Mouse (Mus musculus): ENCODE results near the gene Zfp664.

Gene Zfp664

GRCm38 (mm10) chr5:124862013-124862866 is at the start of gene Zfp664, which contains the start of gene Ccdc92:
Zfp664 (plus strand) TSS chr5:124862691.
Ccdc92 (minus strand) TSS chr5:124862424.
- DNase-seq (ENCODE audit: low spot score) = peak; percentile 97

DNA sequence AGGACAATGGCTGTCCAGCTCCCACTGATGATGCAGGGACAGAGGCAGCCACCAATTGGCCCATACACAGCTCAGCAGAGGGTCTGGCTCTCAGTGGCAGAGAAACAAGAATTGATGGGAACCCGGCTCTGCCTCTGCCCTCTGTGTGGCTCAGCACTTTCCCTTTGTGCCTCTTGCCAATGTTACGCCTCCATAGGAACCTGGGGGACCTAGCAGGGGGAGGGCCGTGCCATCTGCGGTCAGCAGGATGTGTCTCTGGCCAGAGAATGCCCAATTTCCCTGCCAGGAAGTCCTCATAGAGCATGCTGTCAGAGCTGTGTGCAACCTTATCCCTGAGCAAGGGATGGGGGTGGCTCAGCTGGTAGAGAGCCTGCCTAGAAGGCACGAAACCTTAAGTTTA is 47.7 kb upstream of the Zfp664 start:
- no peak for DNase-seq (ENCODE audit: low spot score)

DNA sequence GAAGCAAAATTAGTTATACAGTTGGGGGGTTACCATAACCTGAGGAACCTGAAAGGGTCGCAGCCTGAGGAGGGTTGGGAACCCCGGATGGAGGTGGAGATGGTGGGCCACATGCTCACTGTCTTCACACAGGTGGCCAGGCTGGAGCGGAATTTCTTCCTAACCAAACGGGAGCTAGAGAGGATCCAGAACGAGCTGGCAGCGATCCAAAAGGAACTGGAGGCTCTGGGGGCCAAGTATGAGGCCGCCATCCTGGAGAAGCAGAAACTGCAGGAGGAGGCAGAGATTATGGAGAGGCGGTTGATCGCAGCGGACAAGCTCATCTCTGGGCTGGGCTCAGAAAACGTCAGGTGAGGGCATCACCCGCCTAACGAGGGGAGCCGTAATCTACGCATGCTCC is 45.4 kb upstream of the Zfp664 start:
- no peak for DNase-seq (ENCODE audit: low spot score)

GRCm38 (mm10) chr5:124822128-124822894 is 40.2 kb upstream of the Zfp664 start:
- DNase-seq (ENCODE audit: low spot score) = no peak

DNA sequence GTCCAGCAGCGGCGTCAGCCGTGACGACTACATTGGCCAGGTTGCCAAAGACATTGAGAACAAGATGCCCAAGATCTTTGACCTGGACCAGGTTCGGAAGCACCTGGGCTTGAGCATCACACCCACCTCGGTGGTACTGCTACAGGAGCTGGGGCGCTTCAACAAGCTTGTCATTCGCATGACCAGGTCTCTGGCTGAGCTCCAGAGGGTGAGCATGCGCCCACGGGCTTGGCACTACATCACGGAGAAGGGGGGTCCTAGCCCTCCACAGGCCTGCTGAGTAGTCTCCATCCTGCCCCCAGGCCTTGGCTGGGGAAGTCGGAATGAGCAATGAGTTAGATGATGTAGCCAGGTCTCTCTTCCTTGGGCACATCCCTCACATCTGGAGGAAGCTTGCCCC is 32.2 kb upstream of the Zfp664 start:
- DNase-seq (ENCODE audit: low spot score) = no peak

DNA sequence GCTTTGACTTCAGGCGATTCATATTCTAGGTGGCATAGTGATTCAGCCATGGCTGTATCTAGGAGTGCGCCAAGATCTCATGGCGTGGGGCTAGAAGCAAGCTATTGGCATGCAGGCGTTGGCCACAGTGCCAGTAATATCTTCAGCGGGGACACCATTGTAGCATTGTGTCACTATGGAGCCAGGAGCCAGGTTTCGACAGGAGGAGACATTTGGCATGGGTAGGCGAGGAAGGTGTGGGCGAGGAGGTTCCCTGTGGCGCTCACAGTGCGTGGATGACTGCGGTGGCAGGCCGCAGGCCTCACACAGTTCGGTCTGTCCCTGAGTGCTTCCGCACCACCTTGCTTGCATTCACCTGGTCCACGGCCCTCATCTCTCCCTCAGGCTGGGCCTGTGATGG is 27.3 kb upstream of the Zfp664 start:
- DNase-seq (ENCODE audit: low spot score) = no peak

- DNase-seq (ENCODE audit: low spot score) = no peak
Measured at GRCm38 (mm10) chr5:124836075-124836474, 26.4 kb upstream of the Zfp664 start.

DNA sequence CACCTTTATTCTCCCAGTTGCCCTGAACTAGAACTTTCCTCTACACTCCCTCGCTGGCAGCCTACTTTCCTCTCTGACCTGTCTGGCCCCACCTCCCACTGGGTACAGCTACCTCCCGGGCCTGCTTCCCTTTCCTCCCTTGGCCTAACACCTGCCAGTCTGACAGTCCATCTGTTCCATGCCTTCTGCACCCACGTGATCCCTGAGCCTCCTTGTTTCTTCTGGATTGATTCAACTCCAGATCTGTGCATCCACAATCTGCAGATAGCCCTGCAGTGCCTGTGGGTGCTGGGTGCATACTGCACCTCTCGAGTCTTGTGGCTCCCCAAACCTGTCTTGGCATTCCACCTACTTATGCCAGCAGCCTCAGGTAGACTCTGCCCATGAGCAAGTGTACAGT is 25.9 kb upstream of the Zfp664 start:
- no peak for DNase-seq (ENCODE audit: low spot score)

DNA sequence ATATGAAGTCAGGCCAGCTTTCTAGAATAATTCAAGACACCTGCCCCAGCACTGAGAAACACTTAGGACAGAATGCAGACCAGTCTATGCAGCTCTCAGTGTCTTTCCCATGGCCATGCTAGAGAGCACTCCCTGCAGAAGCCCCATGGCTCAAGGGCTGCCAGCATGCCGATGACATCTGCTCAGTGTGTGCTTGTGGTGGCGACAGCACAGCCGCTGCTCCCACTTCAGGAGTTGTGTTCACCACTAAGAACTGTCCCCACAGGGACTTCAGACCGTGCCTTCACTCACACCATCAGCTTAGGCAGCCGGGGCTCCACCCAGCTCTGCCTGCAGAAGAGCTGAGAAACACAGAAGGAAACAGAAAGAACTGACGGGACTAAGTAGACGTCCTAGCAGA is 22.3 kb upstream of the Zfp664 start:
- DNase-seq (ENCODE audit: low spot score) = no peak

DNA sequence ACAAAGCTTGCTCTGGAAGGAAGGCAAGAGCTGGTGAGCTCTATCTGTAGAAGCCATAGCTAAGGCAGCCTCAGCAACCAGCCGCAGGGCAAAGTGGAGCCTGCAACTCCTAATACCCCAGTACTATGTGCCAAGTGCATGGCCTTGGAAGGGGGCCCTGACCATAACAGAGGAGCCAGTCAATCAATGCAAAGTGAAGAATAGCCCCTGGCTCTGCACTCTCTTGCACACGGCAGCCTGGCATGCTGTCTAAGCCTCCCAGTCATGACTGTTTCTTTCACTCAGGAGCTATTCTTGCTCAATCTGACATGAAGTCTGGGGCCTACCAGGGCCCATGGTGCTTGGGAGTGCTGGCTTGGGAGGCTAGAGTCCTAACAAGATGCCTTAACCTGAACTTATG is 21.8 kb upstream of the Zfp664 start:
- DNase-seq (ENCODE audit: low spot score) = no peak

- DNase-seq (ENCODE audit: low spot score) = no peak
Measured at GRCm38 (mm10) chr5:124843386-124843785, 19.1 kb upstream of the Zfp664 start.

DNA sequence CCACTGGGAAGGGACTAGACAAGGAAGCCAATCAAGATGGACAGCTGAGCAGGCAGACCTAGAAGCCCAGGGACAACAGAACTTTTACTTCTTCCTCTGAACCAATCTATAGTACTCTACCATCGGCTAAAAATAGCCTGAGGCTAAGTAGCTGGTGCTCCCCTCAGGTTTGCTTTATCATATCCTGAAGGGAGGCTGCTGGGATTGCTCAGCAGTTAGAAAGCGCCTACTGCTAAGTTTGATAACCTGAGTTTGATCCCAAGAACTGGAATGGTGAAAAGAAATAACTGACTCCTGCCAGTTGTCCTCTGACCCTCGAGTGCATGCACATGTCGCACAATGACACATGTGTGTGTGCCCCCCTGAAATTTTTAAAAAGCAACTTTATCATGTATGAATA is 17.6 kb upstream of the Zfp664 start:
- DNase-seq (ENCODE audit: low spot score) = no peak

GRCm38 (mm10) chr5:124847014-124847413 is 15.5 kb upstream of the Zfp664 start:
- no peak for DNase-seq (ENCODE audit: low spot score)

DNA sequence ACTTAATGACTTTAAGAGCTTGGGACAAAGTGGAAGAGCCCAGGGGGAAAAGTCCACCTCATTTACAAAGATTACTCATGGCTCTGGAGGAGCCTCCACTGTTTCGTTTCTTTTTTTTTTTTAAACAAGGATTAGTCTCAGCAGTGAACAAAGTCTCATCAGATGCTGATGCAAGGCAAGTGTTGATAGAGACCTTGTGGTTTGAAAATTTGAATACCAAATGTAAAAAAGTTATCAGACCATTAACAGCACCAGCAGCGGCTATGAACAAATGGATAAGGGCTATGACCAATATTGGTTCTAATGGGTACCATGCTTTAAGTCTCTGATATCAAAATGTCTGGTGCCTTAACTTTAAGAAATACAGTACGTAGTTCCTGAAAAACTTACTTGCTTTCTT is 13.5 kb upstream of the Zfp664 start:
- DNase-seq (ENCODE audit: low spot score) = no peak

DNA sequence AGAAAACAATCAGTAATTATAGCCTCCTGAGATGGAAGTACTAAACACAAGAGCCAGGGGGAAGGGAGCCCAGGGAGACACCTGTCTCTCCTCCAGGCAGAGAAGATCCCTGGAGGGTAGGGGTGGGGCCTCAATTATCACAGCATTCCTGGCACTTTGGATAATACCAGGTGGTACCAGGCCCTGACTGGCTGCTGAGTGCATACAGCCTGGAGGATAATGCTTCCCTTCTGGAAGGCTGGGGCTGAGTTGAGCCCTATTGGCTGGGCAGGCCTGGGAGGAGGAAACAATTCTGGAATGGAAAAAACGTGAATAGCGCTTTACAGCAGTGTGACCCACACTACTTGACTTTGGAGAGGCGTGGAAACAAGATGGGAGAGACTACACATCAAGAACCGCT is 10.9 kb upstream of the Zfp664 start:
- DNase-seq (ENCODE audit: low spot score) = no peak

DNA sequence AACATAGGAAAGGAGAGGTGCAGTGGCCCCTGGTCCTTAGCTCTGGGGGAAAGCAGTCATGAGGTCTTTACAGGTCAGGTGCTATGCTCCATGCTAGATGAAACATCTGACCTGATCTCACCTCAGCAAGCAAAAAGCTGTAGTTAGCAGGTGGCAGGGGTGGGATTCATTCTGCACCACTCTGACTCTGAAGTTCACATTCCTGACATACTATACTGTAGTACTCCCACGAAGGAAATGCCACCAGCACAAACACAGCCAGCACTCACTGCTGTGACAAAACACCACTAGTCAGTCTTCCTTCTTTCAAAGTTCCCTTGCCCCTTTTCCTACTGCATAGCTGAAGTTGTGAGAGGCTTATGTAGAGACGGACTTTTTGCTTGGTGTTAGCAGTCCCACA is 10.2 kb upstream of the Zfp664 start:
- no peak for DNase-seq (ENCODE audit: low spot score)

- DNase-seq (ENCODE audit: low spot score) = no peak
Measured at GRCm38 (mm10) chr5:124853079-124853478, 9.4 kb upstream of the Zfp664 start.

- no peak for DNase-seq (ENCODE audit: low spot score)
Measured at GRCm38 (mm10) chr5:124854202-124854601, 8.3 kb upstream of the Zfp664 start.

DNA sequence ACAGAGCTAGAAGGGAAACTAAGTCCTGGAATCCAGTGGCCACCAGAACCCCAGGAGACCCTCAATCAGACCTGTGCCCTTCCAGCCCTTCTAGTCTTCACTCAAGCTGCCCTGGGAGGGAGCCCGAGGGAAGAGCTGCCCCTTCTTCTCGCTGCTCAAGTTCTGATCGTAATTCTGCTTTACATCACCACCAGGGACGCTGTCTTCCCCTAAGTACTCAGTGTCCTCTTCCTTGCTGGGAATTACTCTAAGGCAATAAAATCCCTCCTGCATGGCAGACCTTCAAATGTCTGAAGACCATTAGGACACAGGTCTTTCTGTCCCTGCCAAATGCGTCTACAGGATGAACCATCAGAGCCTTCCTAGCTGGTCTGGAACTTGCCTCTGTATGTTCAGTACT is 2.5 kb upstream of the Zfp664 start:
- peak; percentile 12 for DNase-seq (ENCODE audit: low spot score)

DNA sequence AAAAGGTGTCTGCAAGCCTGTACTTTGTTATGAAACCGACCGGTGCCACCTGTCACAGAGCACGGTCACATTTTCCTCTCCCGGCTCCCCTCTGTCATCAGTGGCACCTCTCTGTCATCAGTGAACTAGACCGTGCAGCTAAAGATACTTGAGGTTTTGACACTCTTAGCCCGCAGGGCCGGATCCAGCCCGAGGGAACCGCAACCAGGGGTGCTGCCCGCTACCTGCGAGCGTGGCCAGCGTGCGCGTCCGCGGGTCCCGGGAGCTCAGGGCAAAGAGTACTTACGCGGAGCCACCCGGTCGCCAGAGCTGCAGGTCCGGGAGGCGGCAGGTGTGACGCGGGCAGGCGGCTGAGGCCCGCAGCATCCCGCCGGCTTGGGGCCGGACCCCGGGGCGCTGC is 1.0 kb upstream of the Zfp664 start:
- DNase-seq (ENCODE audit: low spot score) = no peak

GRCm38 (mm10) chr5:124862871-124863741 is 615 bp downstream of the Zfp664 start:
- DNase-seq (ENCODE audit: low spot score) = peak; percentile 16

DNA sequence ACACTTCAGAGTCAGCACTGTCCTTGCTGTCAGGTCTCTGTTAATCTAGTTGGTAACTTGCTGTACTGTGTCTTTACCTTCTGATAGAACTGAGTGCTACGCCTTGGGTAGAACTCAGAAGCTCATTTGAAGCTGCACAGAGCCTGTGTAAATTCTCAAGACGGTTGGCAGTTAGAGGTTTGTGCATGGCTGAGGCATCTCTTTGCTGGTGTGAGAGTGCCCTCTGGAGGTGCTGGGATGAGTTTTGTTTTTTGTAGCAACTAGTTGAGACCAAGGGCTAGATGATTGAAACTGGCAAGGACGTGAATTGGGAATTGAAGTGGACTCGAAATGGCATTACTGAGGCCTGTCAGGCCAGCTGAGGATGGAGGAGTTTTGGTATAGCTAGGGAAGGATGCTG is 6.5 kb downstream of the Zfp664 start:
- peak; percentile 12 for DNase-seq (ENCODE audit: low spot score)

Measured in c-Kit-positive CD71-positive TER-119-positive erythroid progenitor cells, embryonic 14.5 days (primary cell).